Mouse (Mus musculus): ENCODE measurements around the gene Cfap45.

Gene Cfap45

DNA sequence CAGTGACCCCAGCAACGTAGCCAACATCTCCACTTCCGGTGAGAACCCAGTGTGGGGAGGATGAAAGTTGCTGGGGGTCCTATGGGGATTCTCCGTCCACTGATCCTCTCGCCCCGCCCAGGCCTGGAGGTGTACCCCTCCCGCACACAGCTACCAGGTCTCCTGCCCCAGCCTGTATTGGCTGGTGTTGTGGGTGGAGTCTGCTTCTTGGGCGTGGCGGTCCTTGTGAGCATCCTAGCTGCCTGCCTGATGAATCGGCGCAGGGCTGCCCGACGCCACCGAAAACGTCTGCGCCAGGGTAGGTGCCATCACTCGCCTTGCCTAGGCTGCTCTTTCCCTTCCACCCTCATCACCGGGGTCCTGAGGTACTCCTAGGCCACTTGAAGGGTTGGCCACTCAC lies 24.6 kb upstream of the Cfap45 start:
- DNase-seq (ENCODE audit: low read depth, low spot score), result no peak

DNA sequence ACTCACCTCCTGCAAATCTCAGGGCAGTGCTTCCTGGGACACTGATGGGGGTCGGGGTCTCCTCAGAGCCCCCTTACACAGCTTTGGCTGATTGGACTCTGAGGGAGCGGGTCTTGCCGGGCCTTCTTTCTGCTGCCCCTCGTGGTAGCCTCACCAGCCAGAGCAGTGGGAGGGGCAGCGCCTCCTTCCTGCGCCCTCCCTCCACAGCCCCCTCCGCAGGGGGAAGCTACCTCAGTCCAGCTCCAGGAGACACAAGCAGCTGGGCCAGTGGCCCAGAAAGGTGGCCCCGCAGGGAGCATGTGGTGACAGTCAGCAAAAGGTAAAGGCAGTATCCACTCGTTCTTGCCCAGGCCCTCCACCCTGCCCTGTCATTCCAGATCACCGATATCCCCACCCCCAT lies 23.2 kb upstream of the Cfap45 start:
- DNase-seq (ENCODE audit: low read depth, low spot score), result no peak

DNA sequence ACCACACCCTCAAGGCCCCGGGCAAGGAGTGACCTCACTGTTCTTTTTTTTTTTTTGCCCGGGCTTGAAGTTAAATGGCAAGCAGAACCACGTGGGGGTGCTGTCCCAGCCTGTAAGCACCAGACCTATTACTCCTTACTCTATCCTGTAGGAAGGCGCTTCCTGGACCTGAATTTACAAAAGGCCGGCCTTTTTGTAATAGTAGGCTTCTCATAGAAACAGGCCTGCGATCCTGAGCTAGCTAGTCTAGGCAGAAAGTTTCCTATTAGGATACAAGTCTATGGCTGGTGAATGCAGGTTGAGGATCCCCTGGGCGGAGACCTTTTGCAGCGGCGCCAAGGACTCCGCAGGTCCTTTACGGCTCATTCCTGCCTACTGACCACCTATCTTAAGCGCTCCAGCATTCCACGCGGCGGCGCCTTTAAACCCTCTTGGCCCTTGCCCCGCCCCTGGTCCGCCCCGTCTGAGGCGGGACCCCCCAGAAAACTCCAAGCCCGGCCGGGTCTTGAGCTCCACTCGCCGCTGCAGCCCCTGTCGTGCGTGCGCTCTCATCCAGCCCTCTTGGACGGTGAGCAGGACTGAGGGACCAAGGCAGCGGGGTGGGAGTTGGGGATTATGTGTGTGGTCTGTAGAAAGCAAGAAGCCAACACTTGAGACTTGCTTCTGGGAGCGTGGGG lies 20.7 kb upstream of the Cfap45 start, which contains the start of gene Tagln2:
Gene Tagln2 (plus strand): TSS at position 283 of the 677 bp plus-strand sequence.
- DNase-seq (ENCODE audit: low read depth, low spot score), result no peak

GRCm38 (mm10) chr1:172500451-172501370 lies 19.9 kb upstream of the Cfap45 start:
- no peak for DNase-seq (ENCODE audit: low read depth, low spot score)

DNA sequence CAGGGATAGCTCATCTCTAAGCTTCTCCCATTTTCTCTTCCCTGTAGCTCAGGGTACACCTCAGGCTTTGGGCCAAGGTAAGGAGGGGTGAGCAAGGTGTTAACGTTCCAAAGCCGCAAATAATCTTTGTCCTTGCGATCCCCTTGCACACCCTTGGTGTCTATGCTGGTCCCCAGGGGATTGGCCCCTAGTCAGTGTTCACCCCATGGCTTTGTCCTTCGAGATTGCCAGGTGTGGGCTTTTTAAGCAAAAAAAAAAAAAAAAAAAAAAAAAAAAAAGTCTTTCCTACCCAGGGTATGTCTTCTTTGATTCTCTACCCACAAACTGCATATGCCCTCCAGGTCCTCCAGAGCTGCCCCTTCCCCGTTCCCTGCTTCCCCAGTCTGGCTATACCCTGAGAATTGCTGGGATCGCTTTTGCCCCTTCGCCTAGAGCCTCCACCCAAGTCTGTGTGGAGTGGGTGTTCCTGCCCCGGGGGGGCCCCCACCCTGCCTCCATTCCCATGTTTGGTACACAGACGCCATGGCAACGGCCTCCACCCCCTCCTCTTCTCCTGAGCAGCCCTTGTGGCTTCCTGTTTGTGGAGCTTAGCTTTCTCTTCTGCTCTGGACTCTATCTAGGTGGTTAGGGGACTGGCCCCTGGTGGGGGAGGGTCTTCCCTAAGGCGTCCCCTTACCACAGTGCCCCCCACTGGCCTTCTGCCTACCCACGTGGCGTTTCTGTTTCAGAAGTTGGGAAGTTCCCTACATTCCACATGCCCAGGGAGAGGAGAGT lies 19.0 kb upstream of the Cfap45 start:
- DNase-seq (ENCODE audit: low read depth, low spot score), result no peak

DNA sequence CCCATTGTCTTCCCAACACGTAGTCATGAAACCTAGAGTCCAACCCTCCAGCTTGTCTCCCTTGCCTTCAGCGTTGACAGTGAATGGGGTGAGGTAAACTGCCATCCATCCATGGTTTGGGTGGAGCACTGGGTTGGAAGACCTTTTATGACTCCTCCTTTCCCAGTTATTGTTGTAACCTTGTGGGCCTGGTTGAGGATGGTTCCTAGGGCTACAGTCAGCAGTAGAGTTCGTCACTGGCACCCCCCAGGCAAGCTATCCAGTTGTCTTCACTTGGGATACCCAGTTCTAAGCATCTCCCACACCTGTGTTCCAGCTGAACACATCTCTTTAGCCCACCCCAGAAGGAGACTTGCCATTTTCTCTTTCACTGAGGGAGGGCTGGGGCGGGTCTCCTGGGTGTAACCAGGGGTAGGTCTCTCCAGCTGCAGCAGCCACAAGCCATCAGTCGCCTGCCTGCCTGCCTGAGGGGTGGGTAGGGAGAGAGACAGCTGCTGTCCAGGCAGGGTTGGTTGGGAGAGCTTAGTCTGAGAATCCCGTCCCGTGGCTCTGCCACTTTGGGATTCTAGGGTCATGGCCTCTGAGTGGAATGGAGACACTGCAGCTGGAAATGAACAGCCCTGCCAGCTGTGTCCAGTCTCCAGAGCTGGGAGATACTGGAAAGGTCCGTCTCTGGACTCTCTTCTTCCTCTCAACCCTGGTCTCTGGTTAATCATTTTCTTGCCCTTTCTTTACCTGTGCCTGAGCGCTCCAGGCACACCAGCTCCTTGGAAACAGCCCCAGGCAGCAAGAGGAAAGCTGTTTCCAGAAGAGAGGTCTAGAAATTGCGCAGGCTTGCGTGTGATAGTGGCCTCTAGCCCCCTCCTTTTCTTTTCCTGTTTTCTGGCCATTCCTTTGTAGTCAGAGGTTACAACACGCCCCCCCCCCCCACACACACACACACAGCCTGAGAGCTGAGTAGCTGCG lies 18.2 kb upstream of the Cfap45 start:
- DNase-seq (ENCODE audit: low read depth, low spot score), result no peak

- no peak for DNase-seq (ENCODE audit: low read depth, low spot score)
These were observed 17.2 kb upstream of the Cfap45 start for GRCm38 (mm10) chr1:172503111-172503997.

GRCm38 (mm10) chr1:172504756-172505155 lies 15.8 kb upstream of the Cfap45 start:
- DNase-seq (ENCODE audit: low read depth, low spot score), result no peak

- DNase-seq (ENCODE audit: low read depth, low spot score), result no peak
These were observed 13.6 kb upstream of the Cfap45 start for GRCm38 (mm10) chr1:172507001-172507400.

DNA sequence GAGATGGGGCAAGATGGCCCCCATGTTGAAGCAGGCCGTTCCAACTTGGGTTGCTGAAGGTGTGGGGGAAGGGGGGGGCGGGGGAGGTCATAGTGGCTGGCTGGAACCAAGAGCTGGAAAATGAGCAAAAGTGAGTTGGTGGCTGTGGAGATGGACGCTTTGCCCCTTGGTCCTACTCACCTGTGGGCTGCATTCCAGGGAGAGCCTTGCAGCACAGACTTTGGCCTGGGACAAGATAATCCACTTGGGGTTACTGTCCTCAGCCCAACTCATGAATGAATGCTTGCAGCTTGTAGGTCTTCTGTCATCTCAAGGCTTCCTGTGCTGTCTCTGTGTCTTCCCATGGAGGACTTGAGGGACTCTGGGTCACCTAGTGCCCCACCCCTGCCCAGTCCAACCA lies 12.9 kb upstream of the Cfap45 start:
- DNase-seq (ENCODE audit: low read depth, low spot score), result no peak

GRCm38 (mm10) chr1:172508172-172508571 lies 12.4 kb upstream of the Cfap45 start:
- DNase-seq (ENCODE audit: low read depth, low spot score), result no peak

DNA sequence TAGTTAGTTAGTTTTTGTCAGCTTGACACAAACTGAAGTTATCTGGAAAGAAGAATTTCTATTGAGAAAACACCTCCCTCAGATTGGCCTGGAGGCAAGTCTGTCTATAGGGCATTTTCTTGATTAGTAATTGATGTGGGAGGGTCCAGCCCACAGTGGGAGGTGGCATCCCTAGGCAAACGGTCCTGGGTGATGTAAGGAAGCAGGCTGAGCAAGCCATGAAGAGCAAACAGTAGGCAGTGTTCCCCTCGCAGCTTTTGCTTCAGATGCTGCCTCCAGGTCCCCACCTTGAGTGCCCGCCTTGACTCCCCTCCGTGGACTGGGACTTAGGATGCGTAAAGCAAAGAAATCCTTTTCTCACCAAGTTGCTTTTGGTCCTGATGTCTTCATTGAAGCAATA lies 11.4 kb upstream of the Cfap45 start:
- no peak for DNase-seq (ENCODE audit: low read depth, low spot score)

DNA sequence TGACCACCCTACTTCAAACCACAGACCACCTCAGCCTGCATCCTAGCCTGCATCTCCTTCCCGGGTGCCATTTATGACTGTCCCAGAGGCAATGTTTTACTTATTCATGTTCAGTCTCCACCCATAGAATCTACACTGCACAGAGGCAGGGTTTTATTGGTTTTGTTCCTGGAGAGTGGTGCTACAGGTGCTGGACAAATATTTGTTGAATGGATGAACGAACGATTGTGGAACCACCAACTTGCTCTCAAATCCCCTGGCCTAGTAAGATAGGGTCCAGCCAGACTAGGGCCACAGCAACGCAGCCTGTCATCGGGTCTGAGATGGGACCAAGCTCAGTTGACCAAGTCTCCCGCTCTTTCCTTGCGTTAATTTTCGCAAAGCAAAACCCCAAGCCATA lies 10.6 kb upstream of the Cfap45 start:
- DNase-seq (ENCODE audit: low read depth, low spot score), result no peak

DNA sequence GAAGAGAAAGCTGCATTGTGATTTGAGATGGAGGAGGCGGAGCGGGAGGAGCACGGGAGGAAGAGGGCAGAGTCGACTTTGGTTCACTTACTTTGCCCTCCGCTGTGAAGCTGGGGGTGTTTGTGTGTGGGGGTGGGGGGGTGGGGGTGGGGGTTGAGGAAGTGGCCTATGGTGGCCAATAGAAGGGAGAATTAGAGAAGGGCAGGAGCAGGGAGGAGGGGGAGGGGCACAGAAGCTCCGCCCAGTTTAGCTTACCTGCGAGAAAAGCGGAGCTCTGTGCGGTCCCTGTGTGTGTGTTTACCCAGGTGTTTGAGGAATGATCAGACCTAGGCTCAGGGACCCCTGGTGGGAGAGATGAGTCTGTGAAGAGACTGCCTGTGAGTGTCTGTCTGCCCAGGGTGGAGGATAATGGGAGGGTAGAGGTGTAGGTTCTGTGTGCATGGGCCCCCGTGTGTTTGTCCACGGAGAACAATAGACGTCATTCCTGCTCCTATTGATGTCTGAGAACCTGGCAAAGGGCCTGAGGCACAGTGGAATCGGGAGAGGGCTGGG lies 10.1 kb upstream of the Cfap45 start:
- no peak for DNase-seq (ENCODE audit: low read depth, low spot score)

DNA sequence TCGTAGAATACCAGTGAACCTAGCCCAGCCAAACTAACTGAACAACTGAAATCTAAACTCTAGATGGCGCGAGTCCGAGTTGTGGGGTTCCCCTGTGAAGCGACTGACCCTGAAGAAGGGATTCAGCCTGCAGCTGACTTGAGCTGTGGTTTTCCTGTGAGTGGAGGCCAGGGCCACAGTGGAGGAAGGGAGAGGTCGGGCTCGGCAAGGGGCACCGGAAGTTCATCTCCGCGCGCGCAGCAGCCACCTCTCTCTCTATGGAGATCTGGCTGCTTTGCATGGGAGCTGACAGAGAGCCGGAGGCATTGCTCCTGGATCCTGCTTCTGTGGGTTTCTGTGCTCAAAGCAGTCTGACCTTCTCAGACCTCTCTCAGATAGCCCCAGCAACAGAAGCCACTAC lies 7.6 kb upstream of the Cfap45 start:
- no peak for DNase-seq (ENCODE audit: low read depth, low spot score)

- DNase-seq (ENCODE audit: low read depth, low spot score), result no peak
These were observed 6.9 kb upstream of the Cfap45 start for GRCm38 (mm10) chr1:172513525-172514212.

DNA sequence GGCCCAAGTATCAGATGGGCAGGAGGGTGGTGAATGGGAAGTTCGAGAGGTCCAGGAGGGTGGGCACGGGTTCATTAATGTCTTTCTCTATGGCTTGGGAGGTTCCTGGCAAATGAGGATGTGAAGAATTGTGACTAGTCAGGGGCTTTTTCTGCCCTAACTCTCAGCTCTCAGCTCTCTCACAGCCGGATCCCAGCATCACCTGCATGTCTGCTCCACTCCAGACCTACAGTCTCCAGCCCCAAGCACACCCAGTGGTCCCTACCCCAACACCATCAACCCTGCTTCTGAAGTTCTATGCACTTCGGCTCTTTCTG lies 6.4 kb upstream of the Cfap45 start:
- DNase-seq (ENCODE audit: low read depth, low spot score), result no peak

DNA sequence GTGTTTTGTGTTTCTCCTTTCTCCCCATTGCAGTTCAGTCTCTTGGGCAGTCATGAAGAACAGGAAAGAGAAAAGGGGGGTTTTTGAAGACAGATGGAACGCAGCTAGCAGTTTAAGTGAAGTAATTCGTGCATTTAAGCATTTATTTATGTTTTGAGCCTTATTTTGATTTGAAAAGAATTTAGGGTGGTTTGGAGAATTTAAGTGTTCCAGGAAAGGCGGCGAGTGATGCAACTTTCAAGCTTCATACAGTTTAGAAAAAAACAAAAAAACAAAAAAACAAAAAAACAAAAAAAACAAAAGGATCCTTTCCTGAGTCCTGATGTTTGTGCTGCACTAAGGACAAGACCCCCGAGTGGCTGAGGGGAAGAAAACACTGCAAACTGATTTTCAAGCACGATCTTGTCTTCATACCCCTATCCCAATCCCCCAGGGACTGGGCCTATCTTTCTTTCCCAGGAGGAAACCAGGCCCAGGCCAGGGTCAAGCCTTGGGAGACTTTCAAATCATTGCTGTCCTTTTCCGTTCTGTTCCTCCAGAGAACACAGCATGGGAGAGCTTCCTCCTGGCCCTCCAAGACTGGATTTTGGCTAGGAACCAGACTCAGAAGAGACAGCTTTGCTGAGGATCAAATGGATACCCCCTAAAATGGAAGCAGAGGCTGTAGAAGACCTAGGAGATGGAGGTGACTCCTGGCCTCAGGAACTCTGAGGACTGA lies 5.9 kb upstream of the Cfap45 start:
- DNase-seq (ENCODE audit: low read depth, low spot score), result no peak

DNA sequence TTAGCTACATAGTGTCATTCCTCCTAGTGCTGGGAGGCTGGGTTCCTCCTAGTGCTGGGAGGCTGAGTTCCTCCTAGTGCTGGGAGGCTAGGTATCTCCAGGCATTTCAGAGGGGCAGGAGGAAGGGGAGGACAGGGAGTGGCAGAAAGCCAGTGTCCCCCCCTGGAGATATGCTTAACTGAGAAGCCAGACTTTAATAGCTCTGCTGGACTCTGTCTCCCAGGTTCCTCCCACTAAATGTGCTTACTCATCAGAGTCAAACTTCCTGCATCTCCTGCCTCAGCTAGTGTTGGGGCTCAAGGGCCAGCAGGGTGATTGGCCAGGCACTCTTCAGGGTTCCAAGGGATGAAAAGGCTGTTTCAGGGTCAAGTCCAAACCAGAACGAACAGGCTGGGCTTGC lies 5.2 kb upstream of the Cfap45 start:
- DNase-seq (ENCODE audit: low read depth, low spot score), result no peak

Data from telencephalon, adult 2 months (tissue).